Mouse (Mus musculus) lung, embryonic 15.5 days (tissue): Measurements from ENCODE around the gene Llcfc1. TPM values are rescaled to one million over a fixed set of nuclear protein-coding genes. Genes with fewer than 3 reads are reported as not detected.
A peak's percentile ranks its signal among the peaks of the same experiment; 100 is the strongest.

ENCODE experiments used
- ATAC-seq: fragments of 200-750 bp; cut with Nextera tagmentation; 2 replicates; pipeline ENCODE4 v1.8.0; 2017; ENCODE audit warnings: moderate number of reproducible peaks, borderline replicate concordance; ENCODE audit not compliant: low FRiP score, low TSS enrichment; ENCODE audit errors: extremely low read depth
- H3K27ac ChIP-seq: fragments of 300-500 bp; sonication (generic); 2 replicates; pipeline ENCODE4 v1.5.1; 2015; ENCODE audit warnings: moderate library complexity, mild to moderate bottlenecking, inconsistent platforms
- H3K27me3 ChIP-seq: fragments of 300-500 bp; sonication (generic); 2 replicates; pipeline ENCODE4 v1.6.1; 2015; ENCODE audit warnings: inconsistent platforms
- H3K36me3 ChIP-seq: fragments of 300-500 bp; sonication (generic); 2 replicates; pipeline ENCODE4 v1.6.1; 2015; ENCODE audit warnings: inconsistent platforms
- H3K4me1 ChIP-seq: fragments of 300-500 bp; sonication (generic); 2 replicates; pipeline ENCODE4 v1.6.1; 2015; ENCODE audit warnings: inconsistent platforms
- H3K4me2 ChIP-seq: fragments of 300-500 bp; sonication (generic); 2 replicates; pipeline ENCODE4 v1.6.1; 2015; ENCODE audit warnings: inconsistent platforms, mild to moderate bottlenecking, moderate library complexity
- H3K4me3 ChIP-seq: fragments of 300-500 bp; sonication (generic); 2 replicates; pipeline ENCODE4 v1.5.1; 2015; ENCODE audit warnings: mild to moderate bottlenecking, inconsistent platforms
- H3K9ac ChIP-seq: fragments of 300-500 bp; sonication (generic); 2 replicates; pipeline ENCODE4 v1.6.1; 2015; ENCODE audit warnings: inconsistent platforms
- H3K9me3 ChIP-seq: fragments of 300-500 bp; sonication (generic); 2 replicates; pipeline ENCODE4 v1.6.1; 2016; ENCODE audit warnings: inconsistent platforms
- WGBS: fragments of 180-500 bp; shearing (Covaris S2); methylation state at CpG from one replicate; pipeline ENCODE4 v1.1.7; 2015; 5-methylcytosine and 5-hydroxymethylcytosine counted together
- polyA plus RNA-seq: library from polyadenylated mRNA; unstranded; fragments of >200 nt; fragmentation: Nextera tagmentation; extraction: Ambion mirVana; gene quantifications from 2 replicates; pipeline ENCODE4 v1.2.1, GENCODE M21; 2015

Llcfc1 gene
- polyA plus RNA-seq, 1 experiment from 2014 or later: not detected

- H3K36me3 ChIP-seq: no peaks in the 10 kb centered on the region
- H3K27me3 ChIP-seq: no peaks in the 10 kb centered on the region
- H3K4me3 ChIP-seq: no peak overlapping the region
- 76% methylated on average over 8 of the region's 8 CpGs for WGBS
- H3K9me3 ChIP-seq: no peaks in the 10 kb centered on the region
- no peak overlapping the region for H3K9ac ChIP-seq
- no peak overlapping the region for H3K27ac ChIP-seq
- ATAC-seq: no peak
- no peaks in the 10 kb centered on the region for H3K4me1 ChIP-seq
- H3K4me2 ChIP-seq: no peak overlapping the region
These were observed 29.6 kb upstream of the Llcfc1 start for GRCm38 (mm10) chr6:41654648-41655047.

GRCm38 (mm10) chr6:41658487-41658886, 25.7 kb upstream of the Llcfc1 start:
- H3K27me3 ChIP-seq: no peaks in the 10 kb centered on the region
- no peak overlapping the region for H3K4me2 ChIP-seq
- no peak overlapping the region for H3K4me3 ChIP-seq
- no peak overlapping the region for H3K27ac ChIP-seq
- no peaks in the 10 kb centered on the region for H3K36me3 ChIP-seq
- no peaks in the 10 kb centered on the region for H3K4me1 ChIP-seq
- H3K9me3 ChIP-seq: no peaks in the 10 kb centered on the region
- H3K9ac ChIP-seq: no peak overlapping the region
- WGBS: 44% methylated on average over 1 of the region's 1 CpGs
- no peak for ATAC-seq

GRCm38 (mm10) chr6:41662320-41662719, 21.9 kb upstream of the Llcfc1 start:
- H3K4me1 ChIP-seq: no peaks in the 10 kb centered on the region
- no peaks in the 10 kb centered on the region for H3K27me3 ChIP-seq
- H3K9ac ChIP-seq: no peak overlapping the region
- ATAC-seq: no peak
- no peaks in the 10 kb centered on the region for H3K36me3 ChIP-seq
- H3K27ac ChIP-seq: no peak overlapping the region
- H3K4me2 ChIP-seq: no peak overlapping the region
- 35% methylated on average over 2 of the region's 2 CpGs for WGBS
- no peak overlapping the region for H3K4me3 ChIP-seq
- no peaks in the 10 kb centered on the region for H3K9me3 ChIP-seq

DNA sequence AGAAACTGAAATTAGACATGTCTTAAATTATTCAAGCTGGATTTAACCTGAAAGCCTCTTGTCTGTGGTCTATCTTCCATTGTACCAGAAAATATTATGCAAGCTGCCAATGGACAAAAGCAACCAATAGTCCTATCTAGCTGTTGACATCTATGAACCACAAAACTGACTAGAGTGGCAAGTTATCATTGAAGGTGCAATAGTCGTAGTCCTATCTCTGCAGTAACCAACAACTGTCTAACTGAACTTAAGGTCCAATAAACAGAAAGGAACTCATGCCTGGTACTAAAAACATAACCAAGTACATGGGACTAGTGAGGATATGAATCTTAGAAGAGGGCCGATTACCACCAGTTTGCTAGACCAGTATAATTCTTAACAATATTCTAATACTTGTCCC, 7.7 kb upstream of the Llcfc1 start:
- 85% methylated on average over 2 of the region's 2 CpGs for WGBS
- H3K4me3 ChIP-seq: no peak overlapping the region
- H3K9ac ChIP-seq: no peak overlapping the region
- no peaks in the 10 kb centered on the region for H3K36me3 ChIP-seq
- no peaks in the 10 kb centered on the region for H3K4me1 ChIP-seq
- no peaks in the 10 kb centered on the region for H3K9me3 ChIP-seq
- H3K4me2 ChIP-seq: no peak overlapping the region
- ATAC-seq: no peak
- H3K27me3 ChIP-seq: no peaks in the 10 kb centered on the region
- no peak overlapping the region for H3K27ac ChIP-seq

- H3K27me3 ChIP-seq: no peaks in the 10 kb centered on the region
- H3K9me3 ChIP-seq: no peaks in the 10 kb centered on the region
- no peak within 1 kb of the TSS for H3K4me3 ChIP-seq
- no peaks in the 10 kb centered on the region for H3K4me1 ChIP-seq
- no peak for ATAC-seq
- H3K27ac ChIP-seq: no peak within 1 kb of the TSS
- 72% methylated on average over 1 of the region's 1 CpGs for WGBS
- no peak within 1 kb of the TSS for H3K4me2 ChIP-seq
- H3K9ac ChIP-seq: no peak within 1 kb of the TSS
- no peaks in the 10 kb centered on the region for H3K36me3 ChIP-seq
These were observed 3.6 kb upstream of the Llcfc1 start, which contains the start of gene Trpv5 for GRCm38 (mm10) chr6:41680669-41681068. Gene Trpv5 (minus strand): TSS chr6:41680769.

DNA sequence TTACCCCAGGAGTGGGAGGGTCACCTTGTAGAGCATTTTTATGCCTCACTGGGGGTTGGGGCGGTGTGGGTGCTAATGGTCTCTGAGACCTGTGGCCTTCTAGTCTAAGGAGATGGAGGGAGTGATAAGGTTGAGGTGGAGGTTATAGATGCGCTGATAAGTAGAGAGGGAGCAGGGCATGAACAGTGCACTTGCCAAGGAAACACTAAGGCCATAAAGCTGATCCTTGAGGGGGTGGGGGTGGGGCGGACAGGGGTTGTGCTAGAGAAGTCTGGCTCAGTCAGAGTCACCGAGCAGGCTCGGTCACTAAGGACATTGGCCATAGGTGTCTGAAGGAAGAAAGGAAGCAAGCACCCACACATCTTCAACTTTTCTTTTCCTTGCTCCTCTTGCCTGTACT, 2.6 kb upstream of the Llcfc1 start:
- 55% methylated on average over 5 of the region's 5 CpGs for WGBS
- ATAC-seq: no peak
- no peak overlapping the region for H3K27ac ChIP-seq
- no peak overlapping the region for H3K4me3 ChIP-seq
- no peak overlapping the region for H3K4me2 ChIP-seq
- no peak overlapping the region for H3K9ac ChIP-seq
- H3K36me3 ChIP-seq: no peaks in the 10 kb centered on the region
- no peaks in the 10 kb centered on the region for H3K27me3 ChIP-seq
- no peaks in the 10 kb centered on the region for H3K4me1 ChIP-seq
- no peaks in the 10 kb centered on the region for H3K9me3 ChIP-seq

GRCm38 (mm10) chr6:41684911-41685310, 680 bp downstream of the Llcfc1 start:
- no peak overlapping the region for H3K27ac ChIP-seq
- H3K4me2 ChIP-seq: no peak overlapping the region
- no peak overlapping the region for H3K4me3 ChIP-seq
- H3K9ac ChIP-seq: no peak overlapping the region
- H3K36me3 ChIP-seq: no peaks in the 10 kb centered on the region
- no peaks in the 10 kb centered on the region for H3K9me3 ChIP-seq
- H3K4me1 ChIP-seq: no peaks in the 10 kb centered on the region
- 57% methylated on average over 5 of the region's 5 CpGs for WGBS
- ATAC-seq: no peak
- H3K27me3 ChIP-seq: no peaks in the 10 kb centered on the region

- no peak overlapping the region for H3K27ac ChIP-seq
- no peaks in the 10 kb centered on the region for H3K9me3 ChIP-seq
- no peaks in the 10 kb centered on the region for H3K27me3 ChIP-seq
- H3K36me3 ChIP-seq: no peaks in the 10 kb centered on the region
- H3K4me3 ChIP-seq: no peak overlapping the region
- no peaks in the 10 kb centered on the region for H3K4me1 ChIP-seq
- WGBS: 80% methylated on average over 3 of the region's 3 CpGs
- no peak overlapping the region for H3K9ac ChIP-seq
- H3K4me2 ChIP-seq: no peak overlapping the region
- ATAC-seq: no peak
These were observed 1.4 kb downstream of the Llcfc1 start for GRCm38 (mm10) chr6:41685596-41685995.

- ATAC-seq: no peak
- Histone ChIP-seq H3K9ac (no peak overlapping the region), H3K4me2 (no peak overlapping the region), H3K4me1 (no peaks in the 10 kb centered on the region), H3K27ac (no peak overlapping the region), H3K27me3 (no peaks in the 10 kb centered on the region), H3K36me3 (no peaks in the 10 kb centered on the region), H3K9me3 (no peaks in the 10 kb centered on the region), H3K4me3 (no peak overlapping the region)
These were observed 8.0 kb downstream of the Llcfc1 start for GRCm38 (mm10) chr6:41692200-41692599.

DNA sequence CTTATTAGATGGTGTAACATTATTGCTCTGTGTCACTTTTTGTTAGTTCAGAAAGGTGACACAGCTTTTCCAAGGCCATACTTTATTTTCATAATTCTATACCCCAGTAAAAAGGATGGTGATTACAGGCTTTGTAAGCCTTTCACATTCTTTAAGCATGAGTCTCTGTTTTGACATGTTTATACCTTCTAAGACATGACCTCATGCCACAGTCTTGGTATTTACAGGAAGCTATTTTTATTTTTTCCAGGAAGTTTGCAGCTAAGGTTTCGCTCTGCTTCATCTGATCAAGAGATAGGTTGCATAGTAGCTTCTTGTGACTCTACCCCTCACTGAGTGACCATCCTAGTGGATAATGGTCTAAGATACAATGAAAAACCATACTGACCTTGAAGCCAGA, 10.2 kb downstream of the Llcfc1 start:
- H3K27me3 ChIP-seq: no peaks in the 10 kb centered on the region
- ATAC-seq: no peak
- WGBS: 82% methylated on average over 1 of the region's 1 CpGs

GRCm38 (mm10) chr6:41701245-41701644, 17.0 kb downstream of the Llcfc1 start:
- H3K4me3 ChIP-seq: no peak overlapping the region
- no peak for ATAC-seq

More for the DNA sequence above, 10.2 kb downstream of the Llcfc1 start:
- no peaks in the 10 kb centered on the region for H3K36me3 ChIP-seq
- H3K4me1 ChIP-seq: no peaks in the 10 kb centered on the region
- no peak overlapping the region for H3K4me2 ChIP-seq
- no peaks in the 10 kb centered on the region for H3K9me3 ChIP-seq
- H3K9ac ChIP-seq: no peak overlapping the region
- H3K27ac ChIP-seq: no peak overlapping the region
- H3K4me3 ChIP-seq: no peak overlapping the region

DNA sequence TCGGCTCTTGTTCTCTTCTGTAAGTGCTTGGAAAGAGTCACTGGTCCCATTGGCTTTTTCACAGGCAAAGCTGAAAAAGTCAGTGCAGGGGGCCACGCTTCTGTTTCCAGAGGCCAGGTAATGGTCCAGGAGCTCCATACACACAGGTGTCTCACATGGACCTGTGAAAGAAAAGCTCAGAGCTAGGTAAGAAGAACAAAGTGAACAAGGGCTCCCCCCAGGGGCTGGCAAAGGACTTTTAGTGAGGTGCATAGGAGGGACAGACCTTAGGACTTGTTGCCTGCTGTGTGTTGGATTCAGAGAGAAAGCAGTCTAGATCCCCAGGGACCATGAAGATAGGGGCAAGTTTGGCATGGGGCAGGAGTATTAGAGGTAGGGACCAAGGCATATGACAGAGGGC, 18.7 kb downstream of the Llcfc1 start:
- H3K9me3 ChIP-seq: no peaks in the 10 kb centered on the region
- H3K4me2 ChIP-seq: no peak overlapping the region
- H3K36me3 ChIP-seq: no peaks in the 10 kb centered on the region
- H3K27me3 ChIP-seq: no peaks in the 10 kb centered on the region
- no peaks in the 10 kb centered on the region for H3K4me1 ChIP-seq
- H3K27ac ChIP-seq: no peak overlapping the region
- ATAC-seq: peak; percentile 46; the same call in 1 of the 2 replicates
- no peak overlapping the region for H3K9ac ChIP-seq
- 76% methylated on average over 2 of the region's 2 CpGs for WGBS
- H3K4me3 ChIP-seq: no peak overlapping the region

More at GRCm38 (mm10) chr6:41701245-41701644, 17.0 kb downstream of the Llcfc1 start:
- Histone ChIP-seq H3K27me3 (no peaks in the 10 kb centered on the region), H3K36me3 (no peaks in the 10 kb centered on the region), H3K4me1 (no peaks in the 10 kb centered on the region), H3K4me2 (no peak overlapping the region), H3K9ac (no peak overlapping the region), H3K9me3 (no peaks in the 10 kb centered on the region), H3K27ac (no peak overlapping the region)
- WGBS: 57% methylated on average over 1 of the region's 1 CpGs

DNA sequence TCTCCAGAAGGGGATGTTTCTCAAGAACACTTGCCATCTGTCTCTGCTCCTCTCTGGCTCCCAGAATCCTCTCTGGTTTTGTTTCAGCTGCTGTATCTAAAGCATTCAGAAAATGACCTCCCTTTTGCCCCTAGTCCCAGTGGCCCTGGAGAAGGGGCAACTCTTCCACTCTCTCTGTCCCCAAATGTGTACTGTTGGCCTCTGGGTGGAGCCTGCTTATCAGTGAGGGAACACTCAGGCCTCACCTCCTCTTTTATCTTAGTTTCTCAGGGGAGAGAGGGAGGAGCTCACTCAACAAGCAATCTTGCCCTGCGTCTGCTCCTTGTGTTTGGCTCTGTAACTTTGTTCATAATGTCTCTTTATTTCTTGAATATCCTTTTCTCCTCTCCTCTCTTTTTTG, 19.9 kb downstream of the Llcfc1 start, which contains the start of gene Kel:
Gene Kel (minus strand): TSS at position 217 of the 400 bp plus-strand sequence.
- no peak within 1 kb of the TSS for H3K9ac ChIP-seq
- no peak within 1 kb of the TSS for H3K4me2 ChIP-seq
- WGBS: 24% methylated on average over 1 of the region's 1 CpGs
- H3K9me3 ChIP-seq: no peaks in the 10 kb centered on the region
- H3K36me3 ChIP-seq: no peaks in the 10 kb centered on the region
- no peak within 1 kb of the TSS for H3K27ac ChIP-seq
- H3K4me1 ChIP-seq: no peaks in the 10 kb centered on the region
- no peak within 1 kb of the TSS for H3K4me3 ChIP-seq
- ATAC-seq: peak; percentile 78; the same call in 1 of the 2 replicates
- H3K27me3 ChIP-seq: no peaks in the 10 kb centered on the region
